Mouse (Mus musculus): ENCODE data around the gene Tesc.

Tesc gene

GRCm38 (mm10) chr5:118071766-118072165, 44.2 kb downstream of the Tesc start:
- no peak for DNase-seq (ENCODE audit: extremely low read depth, low read depth, low spot score)

- DNase-seq (ENCODE audit: extremely low read depth, low read depth, low spot score): no peak
These were observed 45.8 kb downstream of the Tesc start for GRCm38 (mm10) chr5:118073213-118073773.

GRCm38 (mm10) chr5:118076721-118077592, 49.4 kb downstream of the Tesc start:
- DNase-seq (ENCODE audit: extremely low read depth, low read depth, low spot score): no peak

- no peak for DNase-seq (ENCODE audit: extremely low read depth, low read depth, low spot score)
These were observed 51.0 kb downstream of the Tesc start for GRCm38 (mm10) chr5:118078550-118078949.

- DNase-seq (ENCODE audit: extremely low read depth, low read depth, low spot score): no peak
These were observed 51.8 kb downstream of the Tesc start for GRCm38 (mm10) chr5:118079354-118079753.

- DNase-seq (ENCODE audit: extremely low read depth, low read depth, low spot score): no peak
These were observed 52.3 kb downstream of the Tesc start for GRCm38 (mm10) chr5:118079839-118080250.

- DNase-seq (ENCODE audit: extremely low read depth, low read depth, low spot score): no peak
These were observed 53.9 kb downstream of the Tesc start for GRCm38 (mm10) chr5:118081374-118081949.

- no peak for DNase-seq (ENCODE audit: extremely low read depth, low read depth, low spot score)
These were observed 54.5 kb downstream of the Tesc start for GRCm38 (mm10) chr5:118081996-118082395.

GRCm38 (mm10) chr5:118083060-118083638, 55.6 kb downstream of the Tesc start:
- no peak for DNase-seq (ENCODE audit: extremely low read depth, low read depth, low spot score)

GRCm38 (mm10) chr5:118084171-118084727, 56.7 kb downstream of the Tesc start:
- no peak for DNase-seq (ENCODE audit: extremely low read depth, low read depth, low spot score)

- no peak for DNase-seq (ENCODE audit: extremely low read depth, low read depth, low spot score)
These were observed 57.8 kb downstream of the Tesc start for GRCm38 (mm10) chr5:118085313-118085712.

- no peak for DNase-seq (ENCODE audit: extremely low read depth, low read depth, low spot score)
These were observed 59.4 kb downstream of the Tesc start for GRCm38 (mm10) chr5:118086956-118087355.

- DNase-seq (ENCODE audit: extremely low read depth, low read depth, low spot score): no peak
These were observed 61.6 kb downstream of the Tesc start for GRCm38 (mm10) chr5:118089102-118089501.

- DNase-seq (ENCODE audit: extremely low read depth, low read depth, low spot score): no peak
These were observed 62.6 kb downstream of the Tesc start for GRCm38 (mm10) chr5:118090101-118090500.

GRCm38 (mm10) chr5:118090837-118091236, 63.3 kb downstream of the Tesc start:
- no peak for DNase-seq (ENCODE audit: extremely low read depth, low read depth, low spot score)

- no peak for DNase-seq (ENCODE audit: extremely low read depth, low read depth, low spot score)
These were observed 65.9 kb downstream of the Tesc start for GRCm38 (mm10) chr5:118093321-118094035.

GRCm38 (mm10) chr5:118095433-118095832, 67.9 kb downstream of the Tesc start:
- no peak for DNase-seq (ENCODE audit: extremely low read depth, low read depth, low spot score)

GRCm38 (mm10) chr5:118095849-118096248, 68.3 kb downstream of the Tesc start:
- no peak for DNase-seq (ENCODE audit: extremely low read depth, low read depth, low spot score)

GRCm38 (mm10) chr5:118096317-118096716, 68.8 kb downstream of the Tesc start:
- no peak for DNase-seq (ENCODE audit: extremely low read depth, low read depth, low spot score)

- DNase-seq (ENCODE audit: extremely low read depth, low read depth, low spot score): no peak
These were observed 71.7 kb downstream of the Tesc start for GRCm38 (mm10) chr5:118099069-118099869.
